Mouse (Mus musculus): ENCODE measurements around the gene Ptprf.

Ptprf gene

GRCm38 (mm10) chr4:118227398-118227797 is 63.8 kb downstream of the Ptprf start:
- no peak for DNase-seq (ENCODE audit: low read depth, low spot score)
- Histone ChIP-seq H3K36me3 (ENCODE audit: control insufficient read depth, insufficient read depth, low read length, poor library complexity, severe bottlenecking) (no peaks in the 10 kb centered on the region), H3K27me3 (ENCODE audit: control insufficient read depth, insufficient read depth, low read length, poor library complexity, severe bottlenecking) (no peaks in the 10 kb centered on the region)

DNA sequence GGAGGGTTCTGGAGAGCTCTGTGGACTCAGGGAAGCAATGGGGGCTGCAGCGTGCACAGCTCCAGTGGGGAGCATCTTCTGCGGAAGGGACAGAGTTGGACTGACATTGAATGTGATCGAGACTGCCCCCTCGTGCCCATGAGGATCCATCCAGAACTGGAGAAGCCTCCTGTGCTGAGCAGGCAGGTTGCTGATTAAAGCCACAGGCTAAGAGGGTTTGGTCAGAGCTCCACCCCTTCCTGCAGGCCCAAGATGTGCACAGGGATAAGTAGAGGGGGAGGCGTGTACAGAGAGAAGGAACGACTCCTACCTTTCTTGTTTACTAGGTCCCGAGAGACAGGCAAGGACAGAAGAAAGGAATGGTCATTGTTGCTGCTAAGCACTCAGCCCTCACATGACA is 69.9 kb downstream of the Ptprf start:
- Histone ChIP-seq H3K36me3 (ENCODE audit: control insufficient read depth, insufficient read depth, low read length, poor library complexity, severe bottlenecking) (no peaks in the 10 kb centered on the region), H3K27me3 (ENCODE audit: control insufficient read depth, insufficient read depth, low read length, poor library complexity, severe bottlenecking) (no peaks in the 10 kb centered on the region)
- no peak for DNase-seq (ENCODE audit: low read depth, low spot score)

DNA sequence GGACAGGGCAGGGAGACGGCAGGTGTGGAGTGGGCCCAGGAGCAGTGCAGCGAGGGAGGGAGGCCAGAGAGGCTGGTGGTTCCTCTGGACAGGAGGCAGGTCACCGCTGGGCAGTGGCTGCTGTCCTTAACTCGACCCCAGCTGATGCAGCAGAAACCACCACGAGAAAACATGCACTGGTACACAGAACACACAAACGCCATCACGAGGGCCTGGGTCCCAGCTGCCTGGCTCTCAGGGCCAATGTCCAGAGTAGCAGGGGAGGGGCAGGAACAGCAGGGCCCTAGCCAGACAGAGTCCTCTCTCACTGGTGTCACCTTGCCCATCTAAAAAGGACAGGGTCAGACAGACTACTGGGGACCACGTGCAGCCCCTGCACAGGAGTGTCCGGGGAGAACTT is 70.4 kb downstream of the Ptprf start:
- Histone ChIP-seq H3K27me3 (ENCODE audit: control insufficient read depth, insufficient read depth, low read length, poor library complexity, severe bottlenecking) (no peaks in the 10 kb centered on the region), H3K36me3 (ENCODE audit: control insufficient read depth, insufficient read depth, low read length, poor library complexity, severe bottlenecking) (no peaks in the 10 kb centered on the region)
- no peak for DNase-seq (ENCODE audit: low read depth, low spot score)

GRCm38 (mm10) chr4:118219487-118219886 is 71.7 kb downstream of the Ptprf start:
- Histone ChIP-seq H3K36me3 (ENCODE audit: control insufficient read depth, insufficient read depth, low read length, poor library complexity, severe bottlenecking) (no peaks in the 10 kb centered on the region), H3K27me3 (ENCODE audit: control insufficient read depth, insufficient read depth, low read length, poor library complexity, severe bottlenecking) (no peaks in the 10 kb centered on the region)
- DNase-seq (ENCODE audit: low read depth, low spot score): no peak

DNA sequence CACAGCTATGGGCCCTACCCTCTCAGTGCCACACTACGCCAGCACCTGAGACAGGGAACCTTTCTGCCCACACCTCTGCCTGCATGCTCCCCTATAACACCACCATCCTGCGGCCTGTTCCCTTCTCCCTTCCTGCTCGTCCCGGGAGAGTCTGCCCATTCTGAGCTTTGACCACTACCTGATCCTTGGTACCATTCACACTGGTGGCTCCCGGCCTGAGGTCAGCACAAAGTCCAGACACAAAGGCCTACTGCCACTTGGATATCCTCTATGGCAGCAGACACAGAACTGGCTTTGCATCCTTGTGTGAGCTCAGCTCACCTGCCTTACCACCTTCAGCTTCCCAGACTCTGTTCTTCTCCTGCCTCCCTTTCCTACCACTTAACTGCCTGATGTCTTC is 72.7 kb downstream of the Ptprf start:
- no peak for DNase-seq (ENCODE audit: low read depth, low spot score)
- H3K27me3 ChIP-seq (ENCODE audit: control insufficient read depth, insufficient read depth, low read length, poor library complexity, severe bottlenecking): no peaks in the 10 kb centered on the region
- H3K36me3 ChIP-seq (ENCODE audit: control insufficient read depth, insufficient read depth, low read length, poor library complexity, severe bottlenecking): no peaks in the 10 kb centered on the region

- Histone ChIP-seq H3K36me3 (ENCODE audit: control insufficient read depth, insufficient read depth, low read length, poor library complexity, severe bottlenecking) (no peaks in the 10 kb centered on the region), H3K27me3 (ENCODE audit: control insufficient read depth, insufficient read depth, low read length, poor library complexity, severe bottlenecking) (no peaks in the 10 kb centered on the region)
- DNase-seq (ENCODE audit: low read depth, low spot score): peak; percentile 47
These were observed 74.2 kb downstream of the Ptprf start for GRCm38 (mm10) chr4:118216726-118217595.

GRCm38 (mm10) chr4:118214891-118215290 is 76.3 kb downstream of the Ptprf start:
- Histone ChIP-seq H3K27me3 (ENCODE audit: control insufficient read depth, insufficient read depth, low read length, poor library complexity, severe bottlenecking) (no peaks in the 10 kb centered on the region), H3K36me3 (ENCODE audit: control insufficient read depth, insufficient read depth, low read length, poor library complexity, severe bottlenecking) (no peaks in the 10 kb centered on the region)
- no peak for DNase-seq (ENCODE audit: low read depth, low spot score)

DNA sequence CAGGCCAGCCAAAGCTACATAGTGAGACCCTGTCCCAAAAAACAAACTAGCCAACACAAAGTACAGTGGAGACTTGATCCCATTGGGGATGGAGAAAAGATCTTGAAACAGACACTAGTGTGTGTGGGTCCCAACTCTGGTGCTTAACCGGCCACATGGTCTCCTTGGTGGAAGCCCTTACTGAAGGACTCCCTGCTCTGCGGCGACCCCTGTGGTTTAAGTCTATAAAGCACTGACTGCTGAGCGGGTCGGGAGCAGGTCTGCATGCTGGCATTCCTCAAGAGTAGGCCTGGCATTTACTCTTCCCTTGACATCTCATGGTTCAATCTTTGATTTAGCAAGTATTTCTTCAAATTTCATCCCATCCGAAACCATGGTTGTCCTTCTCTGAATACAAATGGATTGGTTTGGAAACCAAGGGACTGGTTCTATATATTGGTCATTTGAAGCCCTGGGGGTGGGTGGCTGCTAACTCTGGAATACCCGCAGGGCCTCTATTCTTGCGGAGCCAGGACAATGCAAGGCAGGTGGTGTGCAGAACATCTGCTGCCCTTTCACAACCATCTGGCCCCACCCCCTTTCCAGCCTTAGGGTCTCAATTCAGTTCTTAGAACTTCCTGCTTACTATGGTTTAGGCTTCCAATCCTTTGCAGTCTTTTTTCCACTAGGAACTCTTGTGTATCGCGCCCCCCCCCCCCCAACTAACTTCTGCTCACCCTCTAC is 84.1 kb downstream of the Ptprf start:
- Histone ChIP-seq H3K27me3 (ENCODE audit: control insufficient read depth, insufficient read depth, low read length, poor library complexity, severe bottlenecking) (no peaks in the 10 kb centered on the region), H3K36me3 (ENCODE audit: control insufficient read depth, insufficient read depth, low read length, poor library complexity, severe bottlenecking) (no peaks in the 10 kb centered on the region)
- no peak for DNase-seq (ENCODE audit: low read depth, low spot score)

- no peaks in the 10 kb centered on the region for H3K27me3 ChIP-seq (ENCODE audit: control insufficient read depth, insufficient read depth, low read length, poor library complexity, severe bottlenecking)
These were observed 85.3 kb downstream of the Ptprf start for GRCm38 (mm10) chr4:118205906-118206305.

GRCm38 (mm10) chr4:118199093-118199492 is 92.1 kb downstream of the Ptprf start:
- Histone ChIP-seq H3K27me3 (ENCODE audit: control insufficient read depth, insufficient read depth, low read length, poor library complexity, severe bottlenecking) (no peaks in the 10 kb centered on the region), H3K36me3 (ENCODE audit: control insufficient read depth, insufficient read depth, low read length, poor library complexity, severe bottlenecking) (no peaks in the 10 kb centered on the region)
- no peak for DNase-seq (ENCODE audit: low read depth, low spot score)

More at GRCm38 (mm10) chr4:118205906-118206305, 85.3 kb downstream of the Ptprf start:
- H3K36me3 ChIP-seq (ENCODE audit: control insufficient read depth, insufficient read depth, low read length, poor library complexity, severe bottlenecking): no peaks in the 10 kb centered on the region
- DNase-seq (ENCODE audit: low read depth, low spot score): no peak

- DNase-seq (ENCODE audit: low read depth, low spot score): no peak
- Histone ChIP-seq H3K36me3 (ENCODE audit: control insufficient read depth, insufficient read depth, low read length, poor library complexity, severe bottlenecking) (no peaks in the 10 kb centered on the region), H3K27me3 (ENCODE audit: control insufficient read depth, insufficient read depth, low read length, poor library complexity, severe bottlenecking) (no peaks in the 10 kb centered on the region)
These were observed 92.6 kb downstream of the Ptprf start for GRCm38 (mm10) chr4:118198606-118199005.

DNA sequence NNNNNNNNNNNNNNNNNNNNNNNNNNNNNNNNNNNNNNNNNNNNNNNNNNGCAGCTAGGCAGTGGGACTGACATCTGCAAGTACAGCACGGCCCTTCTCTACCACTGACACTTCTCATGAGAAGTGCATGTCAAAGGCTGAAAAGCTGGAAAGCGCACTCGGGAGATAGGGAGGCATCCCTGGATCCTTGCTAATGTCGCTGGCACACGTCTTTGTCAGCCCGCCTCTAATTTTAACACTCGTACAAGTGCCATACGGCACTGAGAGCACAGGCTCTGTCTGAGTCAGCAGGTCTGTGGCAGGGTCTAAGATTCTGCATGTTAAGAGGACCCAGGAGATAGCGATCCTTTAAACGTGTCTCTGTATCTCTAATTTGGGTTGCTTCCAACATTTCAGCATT is 95.0 kb downstream of the Ptprf start:
- H3K36me3 ChIP-seq (ENCODE audit: control insufficient read depth, insufficient read depth, low read length, poor library complexity, severe bottlenecking): no peaks in the 10 kb centered on the region

GRCm38 (mm10) chr4:118180301-118181080 is 110.7 kb downstream of the Ptprf start:
- Histone ChIP-seq H3K27me3 (ENCODE audit: control insufficient read depth, insufficient read depth, low read length, poor library complexity, severe bottlenecking) (no peaks in the 10 kb centered on the region), H3K36me3 (ENCODE audit: control insufficient read depth, insufficient read depth, low read length, poor library complexity, severe bottlenecking) (peaks cover 7% of the 10 kb centered on the region)
- no peak for DNase-seq (ENCODE audit: low read depth, low spot score)

More for the DNA sequence above, 95.0 kb downstream of the Ptprf start:
- no peaks in the 10 kb centered on the region for H3K27me3 ChIP-seq (ENCODE audit: control insufficient read depth, insufficient read depth, low read length, poor library complexity, severe bottlenecking)
- DNase-seq (ENCODE audit: low read depth, low spot score): no peak

GRCm38 (mm10) chr4:118179467-118180300 is 111.5 kb downstream of the Ptprf start, which contains the start of gene Kdm4a:
TSS of gene Kdm4a (minus strand) at chr4:118180043.
- peaks cover 10% of the 10 kb centered on the region for H3K36me3 ChIP-seq (ENCODE audit: control insufficient read depth, insufficient read depth, low read length, poor library complexity, severe bottlenecking)
- peak; percentile 97 for DNase-seq (ENCODE audit: low read depth, low spot score)
- no peaks in the 10 kb centered on the region for H3K27me3 ChIP-seq (ENCODE audit: control insufficient read depth, insufficient read depth, low read length, poor library complexity, severe bottlenecking)

Measured in splenic B cell, adult 2 months (primary cell).